Comparison of ENCODE assay signal across 8 mouse cellular contexts in genomic region chr2:145884913-145885785, GRCm38 (mm10). TPM values are rescaled to one million over a fixed set of nuclear protein-coding genes. Genes with fewer than 3 reads are reported as not detected.
DNase-seq lines count a peak whose midpoint lies in the region; ATAC-seq and TF ChIP-seq lines count a peak whose summit lies in the region.

No protein-coding gene starts in this region.

- H3K9ac ChIP-seq in kidney, postnatal 0 days (ENCODE audit: low read depth, low read length) = no peak overlapping the region
- no peak overlapping the region for H3K9ac ChIP-seq in stomach, embryonic 14.5 days (replicated peaks; ENCODE audit: low read depth, low read length)
- no peak overlapping the region for H3K9ac ChIP-seq in midbrain, embryonic 11.5 days (ENCODE audit: low read length)

- WGBS in kidney, postnatal 0 days = 37% methylated on average over 14 of the region's 14 CpGs
- WGBS in stomach, embryonic 14.5 days = 46% methylated on average over 14 of the region's 14 CpGs
- 70% methylated on average over 14 of the region's 14 CpGs for WGBS in midbrain, embryonic 11.5 days

- no peaks in the 10 kb centered on the region for H3K9me3 ChIP-seq in kidney, postnatal 0 days (replicated peaks; ENCODE audit: low read length)
- H3K9me3 ChIP-seq in stomach, embryonic 14.5 days (ENCODE audit: control insufficient read depth, low read depth, low read length) = no peaks in the 10 kb centered on the region
- H3K9me3 ChIP-seq in midbrain, embryonic 11.5 days (ENCODE audit: control insufficient read depth, low read length) = no peaks in the 10 kb centered on the region

- H3K27ac ChIP-seq in kidney, postnatal 0 days = peak overlapping the region; percentile 78
- H3K27ac ChIP-seq in stomach, embryonic 14.5 days (ENCODE audit: low read length) = peak overlapping the region; percentile 84
- H3K27ac ChIP-seq in midbrain, embryonic 11.5 days (ENCODE audit: low read depth, low read length) = no peak overlapping the region

- peak; percentile 41 for DNase-seq in layer of hippocampus, adult 11-12 months (ENCODE audit: low spot score)
- DNase-seq in layer of hippocampus, postnatal 36 days = no peak
- DNase-seq in brain, adult 2 months (ENCODE audit: low read depth, low spot score) = peak; percentile 82
- peak; percentile 83 to 84 for DNase-seq in heart, adult 9 months (ENCODE audit: low spot score in 2 of 2)
- peak; percentile 36 for DNase-seq in kidney, postnatal 0 days (ENCODE audit: low spot score)
- no peak for DNase-seq in layer of hippocampus, postnatal 10 days (ENCODE audit: low spot score in 2 of 2)
- no peak for DNase-seq in midbrain, embryonic 11.5 days (ENCODE audit: low spot score, missing footprints)

- H3K4me3 ChIP-seq in kidney, postnatal 0 days (replicated peaks; ENCODE audit: low read depth, low read length) = no peak overlapping the region
- no peak overlapping the region for H3K4me3 ChIP-seq in stomach, embryonic 14.5 days (ENCODE audit: low read depth, low read length)
- H3K4me3 ChIP-seq in midbrain, embryonic 11.5 days (ENCODE audit: low read depth, low read length) = no peak overlapping the region

- no peaks in the 10 kb centered on the region for H3K27me3 ChIP-seq in kidney, postnatal 0 days (ENCODE audit: insufficient read depth, low read length)
- no peaks in the 10 kb centered on the region for H3K27me3 ChIP-seq in stomach, embryonic 14.5 days (ENCODE audit: control insufficient read depth, insufficient read depth, low read length)
- H3K27me3 ChIP-seq in midbrain, embryonic 11.5 days (ENCODE audit: control insufficient read depth, insufficient read depth, low read length) = no peaks in the 10 kb centered on the region

- peaks cover 35% of the 10 kb centered on the region for H3K36me3 ChIP-seq in kidney, postnatal 0 days (ENCODE audit: insufficient read depth, low read length)
- peaks cover 24% of the 10 kb centered on the region for H3K36me3 ChIP-seq in stomach, embryonic 14.5 days (ENCODE audit: control insufficient read depth, insufficient read depth, low read length)
- H3K36me3 ChIP-seq in midbrain, embryonic 11.5 days (ENCODE audit: control insufficient read depth, insufficient read depth, low read length) = no peaks in the 10 kb centered on the region

- H3K4me2 ChIP-seq in kidney, postnatal 0 days (ENCODE audit: low read length) = no peak overlapping the region
- H3K4me2 ChIP-seq in stomach, embryonic 14.5 days (replicated peaks; ENCODE audit: low read depth, low read length) = no peak overlapping the region
- H3K4me2 ChIP-seq in midbrain, embryonic 11.5 days = no peak overlapping the region

- ATAC-seq in kidney, postnatal 0 days (replicated peaks; ENCODE audit: low FRiP score, low read depth) = no peak
- peak; percentile 47; the same call in 1 of the 2 replicates for ATAC-seq in stomach, embryonic 14.5 days (ENCODE audit: insufficient number of reproducible peaks, insufficient read depth, low FRiP score, low read depth)
- no peak for ATAC-seq in midbrain, embryonic 11.5 days (ENCODE audit: low FRiP score)

- no peak for TF ChIP-seq CTCF in kidney, postnatal 0 days (IDR thresholded peaks at IDR 0.05; ENCODE audit: low read depth)

- peaks cover 15% of the 10 kb centered on the region; the same call in 1 of the 2 replicates for H3K4me1 ChIP-seq in kidney, postnatal 0 days (replicated peaks; ENCODE audit: insufficient read depth, low read length)
- peaks cover 28% of the 10 kb centered on the region for H3K4me1 ChIP-seq in stomach, embryonic 14.5 days (ENCODE audit: control insufficient read depth, insufficient read depth, low read length)
- H3K4me1 ChIP-seq in midbrain, embryonic 11.5 days (ENCODE audit: control insufficient read depth, insufficient read depth, low read length) = no peaks in the 10 kb centered on the region

RNA-seq across cellular contexts. Expression of gene Naa20, which starts 16.8 kb away (rescaled TPM):
- 10 to 100 TPM; 66.0 to 70.9 TPM for total RNA-seq in layer of hippocampus, postnatal 36 days (2021)
- 203 and 212 TPM in 2 replicates for polyA plus RNA-seq in kidney, postnatal 0 days (2015; fragmentation: Nextera tagmentation; extraction: Ambion mirVana)
- 178 and 195 TPM in 2 replicates for polyA plus RNA-seq in stomach, embryonic 14.5 days (2014; fragmentation: Nextera tagmentation; extraction: Ambion mirVana)
- 10 to 100 TPM; 62.3 to 69.6 TPM for total RNA-seq in layer of hippocampus, postnatal 10 days (2021)
- polyA plus RNA-seq in midbrain, embryonic 11.5 days (2014; fragmentation: Nextera tagmentation; extraction: Ambion mirVana) = 147 and 151 TPM in 2 replicates

RNA-seq across cellular contexts. Expression of gene Cfap61, which starts 49.4 kb away (rescaled TPM):
- total RNA-seq in layer of hippocampus, postnatal 36 days (2021) = 1 to 10 TPM; 1.7 to 2.0 TPM
- 0.32 and 0.51 TPM in 2 replicates for polyA plus RNA-seq in kidney, postnatal 0 days (2015; fragmentation: Nextera tagmentation; extraction: Ambion mirVana)
- not detected in 2 replicates for polyA plus RNA-seq in stomach, embryonic 14.5 days (2014; fragmentation: Nextera tagmentation; extraction: Ambion mirVana)
- total RNA-seq in layer of hippocampus, postnatal 10 days (2021) = 1 to 10 TPM; 3.6 to 4.1 TPM
- 0.87 and 1.2 TPM in 2 replicates for polyA plus RNA-seq in midbrain, embryonic 11.5 days (2014; fragmentation: Nextera tagmentation; extraction: Ambion mirVana)

RNA-seq across cellular contexts. Expression of gene Crnkl1, which starts 49.7 kb away (rescaled TPM):
- total RNA-seq in layer of hippocampus, postnatal 36 days (2021) = 10 to 100 TPM; 19.2 to 21.5 TPM
- polyA plus RNA-seq in kidney, postnatal 0 days (2015; fragmentation: Nextera tagmentation; extraction: Ambion mirVana) = 23.6 and 24.4 TPM in 2 replicates
- 24.6 and 28.7 TPM in 2 replicates for polyA plus RNA-seq in stomach, embryonic 14.5 days (2014; fragmentation: Nextera tagmentation; extraction: Ambion mirVana)
- total RNA-seq in layer of hippocampus, postnatal 10 days (2021) = 10 to 100 TPM; 19.2 to 20.6 TPM
- 44.2 and 46.6 TPM in 2 replicates for polyA plus RNA-seq in midbrain, embryonic 11.5 days (2014; fragmentation: Nextera tagmentation; extraction: Ambion mirVana)

Comparison
In these comparisons a context has a peak if more than half of its experiments do, and no peak if none do; other contexts are left out.
1. DNase-seq: peak in layer of hippocampus, adult 11-12 months (single experiment), brain, adult 2 months (single experiment), heart, adult 9 months (2 of 2) and kidney, postnatal 0 days (single experiment); none in layer of hippocampus, postnatal 36 days (0 of 2), layer of hippocampus, postnatal 10 days (0 of 2) and midbrain, embryonic 11.5 days (single experiment).